ENCODE assay signal across 8 mouse cellular contexts in genomic region chr13:21362621-21363248, GRCm38 (mm10). TPM values are rescaled to one million over a fixed set of nuclear protein-coding genes. Genes with fewer than 3 reads are reported as not detected.
DNase-seq lines count a peak whose midpoint lies in the region; ATAC-seq and TF ChIP-seq lines count a peak whose summit lies in the region.

TSS of gene Zscan12 (plus strand) at chr13:21362820.

- peaks cover 17% of the 10 kb centered on the region for H3K4me1 ChIP-seq in heart, embryonic 12.5 days (replicated peaks)
- H3K4me1 ChIP-seq in kidney, postnatal 0 days (replicated peaks; ENCODE audit: insufficient read depth, low read length), result peaks cover 11% of the 10 kb centered on the region
- peaks cover 11% of the 10 kb centered on the region for H3K4me1 ChIP-seq in liver, embryonic 11.5 days (replicated peaks; ENCODE audit: control insufficient read depth, insufficient read depth, low read length)
- H3K4me1 ChIP-seq in stomach, embryonic 14.5 days (ENCODE audit: control insufficient read depth, insufficient read depth, low read length), result peaks cover 15% of the 10 kb centered on the region; the same call in 1 of the 2 replicates

- H3K9ac ChIP-seq in heart, embryonic 12.5 days, result peak within 1 kb of the TSS; percentile 81
- H3K9ac ChIP-seq in kidney, postnatal 0 days (ENCODE audit: low read depth, low read length), result peak within 1 kb of the TSS; percentile 82
- H3K9ac ChIP-seq in liver, embryonic 11.5 days (ENCODE audit: low read depth, low read length), result peak within 1 kb of the TSS; percentile 78
- peak within 1 kb of the TSS; percentile 73 for H3K9ac ChIP-seq in stomach, embryonic 14.5 days (replicated peaks; ENCODE audit: low read depth, low read length)

- H3K9me3 ChIP-seq in heart, embryonic 12.5 days (replicated peaks), result no peaks in the 10 kb centered on the region
- no peaks in the 10 kb centered on the region for H3K9me3 ChIP-seq in kidney, postnatal 0 days (replicated peaks; ENCODE audit: low read length)
- H3K9me3 ChIP-seq in liver, embryonic 11.5 days (ENCODE audit: control insufficient read depth, low read length), result no peaks in the 10 kb centered on the region
- H3K9me3 ChIP-seq in stomach, embryonic 14.5 days (ENCODE audit: control insufficient read depth, low read depth, low read length), result no peaks in the 10 kb centered on the region

- under 1% methylated on average over 29 of the region's 29 CpGs for WGBS in heart, embryonic 12.5 days
- WGBS in kidney, postnatal 0 days, result under 1% methylated on average over 29 of the region's 29 CpGs
- WGBS in liver, embryonic 11.5 days, result 1% methylated on average over 29 of the region's 29 CpGs
- under 1% methylated on average over 29 of the region's 29 CpGs for WGBS in stomach, embryonic 14.5 days

- H3K4me3 ChIP-seq in heart, embryonic 12.5 days, result peak within 1 kb of the TSS; percentile 64
- peak within 1 kb of the TSS; percentile 71 for H3K4me3 ChIP-seq in kidney, postnatal 0 days (replicated peaks; ENCODE audit: low read depth, low read length)
- H3K4me3 ChIP-seq in liver, embryonic 11.5 days (ENCODE audit: low read depth, low read length), result peak within 1 kb of the TSS; percentile 66
- peak within 1 kb of the TSS; percentile 67 for H3K4me3 ChIP-seq in stomach, embryonic 14.5 days (ENCODE audit: low read depth, low read length)

- peak; percentile 99 for ATAC-seq in erythroid progenitor cell, adult 5-6 weeks (replicated peaks; ENCODE audit: low FRiP score, poor library complexity, severe bottlenecking)
- ATAC-seq in heart, embryonic 12.5 days (ENCODE audit: insufficient number of reproducible peaks, low FRiP score), result peak; percentile 96
- peak; percentile 97 for ATAC-seq in kidney, postnatal 0 days (replicated peaks; ENCODE audit: low FRiP score, low read depth)
- ATAC-seq in liver, embryonic 11.5 days (replicated peaks; ENCODE audit: low FRiP score), result peak; percentile 99
- peak; percentile 98 for ATAC-seq in stomach, embryonic 14.5 days (ENCODE audit: insufficient number of reproducible peaks, insufficient read depth, low FRiP score, low read depth)

- TF ChIP-seq CTCF in kidney, postnatal 0 days (IDR thresholded peaks at IDR 0.05; ENCODE audit: low read depth), result no peak

- peak within 1 kb of the TSS; percentile 72 for H3K27ac ChIP-seq in heart, embryonic 12.5 days (ENCODE audit: poor library complexity, severe bottlenecking)
- peak within 1 kb of the TSS; percentile 75 for H3K27ac ChIP-seq in kidney, postnatal 0 days
- peak within 1 kb of the TSS; percentile 49; the same call in 1 of the 2 replicates for H3K27ac ChIP-seq in liver, embryonic 11.5 days (ENCODE audit: low read depth, low read length)
- no peak within 1 kb of the TSS for H3K27ac ChIP-seq in stomach, embryonic 14.5 days (ENCODE audit: low read length)

- peak within 1 kb of the TSS; percentile 69 for H3K4me2 ChIP-seq in heart, embryonic 12.5 days
- H3K4me2 ChIP-seq in kidney, postnatal 0 days (ENCODE audit: low read length), result peak within 1 kb of the TSS; percentile 64
- peak within 1 kb of the TSS; percentile 74 for H3K4me2 ChIP-seq in liver, embryonic 11.5 days
- H3K4me2 ChIP-seq in stomach, embryonic 14.5 days (replicated peaks; ENCODE audit: low read depth, low read length), result peak within 1 kb of the TSS; percentile 69

- no peaks in the 10 kb centered on the region; the same call in 1 of the 2 replicates for H3K27me3 ChIP-seq in heart, embryonic 12.5 days (replicated peaks)
- no peaks in the 10 kb centered on the region for H3K27me3 ChIP-seq in kidney, postnatal 0 days (ENCODE audit: insufficient read depth, low read length)
- H3K27me3 ChIP-seq in liver, embryonic 11.5 days (replicated peaks; ENCODE audit: control insufficient read depth, insufficient read depth, low read length), result no peaks in the 10 kb centered on the region
- no peaks in the 10 kb centered on the region for H3K27me3 ChIP-seq in stomach, embryonic 14.5 days (ENCODE audit: control insufficient read depth, insufficient read depth, low read length)

- peak; percentile 79 for DNase-seq in CD4-positive helper T cell, adult 2 months (ENCODE audit: low read depth, low spot score)
- peak; percentile 86 for DNase-seq in brain, embryonic 18.5 days (ENCODE audit: low read depth, low spot score)
- peak; percentile 98 for DNase-seq in kidney, postnatal 0 days (ENCODE audit: low spot score)
- peak; percentile 88 for DNase-seq in liver, embryonic 11.5 days (ENCODE audit: low spot score)
- peak; percentile 67 for DNase-seq in naive thymus-derived CD4-positive, alpha-beta T cell, adult 2 months (ENCODE audit: low read depth)

- H3K36me3 ChIP-seq in heart, embryonic 12.5 days, result peaks cover 15% of the 10 kb centered on the region
- 0 out of 2 replicates have a peak, but pooled peaks cover 5% of the 10 kb centered on the region for H3K36me3 ChIP-seq in kidney, postnatal 0 days (ENCODE audit: insufficient read depth, low read length)
- 0 out of 2 replicates have a peak, but pooled peaks cover 3% of the 10 kb centered on the region for H3K36me3 ChIP-seq in liver, embryonic 11.5 days (ENCODE audit: control insufficient read depth, insufficient read depth, low read length)
- peaks cover 9% of the 10 kb centered on the region; the same call in 1 of the 2 replicates for H3K36me3 ChIP-seq in stomach, embryonic 14.5 days (ENCODE audit: control insufficient read depth, insufficient read depth, low read length)

RNA-seq across cellular contexts. Expression of gene Zscan12, which starts in this region (rescaled TPM):
- total RNA-seq in erythroid progenitor cell, adult 5-6 weeks (2015; ENCODE audit: low replicate concordance), result 2.9 TPM in 1 of 2 replicates, not detected in the other
- 0.98 and 3.3 TPM in 2 replicates for total RNA-seq in erythroid progenitor cell, adult 5-6 weeks (2017; ENCODE audit: low replicate concordance)
- 8.8 and 9.9 TPM in 2 replicates for polyA plus RNA-seq in heart, embryonic 12.5 days (2016; fragmentation: Nextera tagmentation; extraction: Ambion mirVana)
- 9.7 and 10.0 TPM in 2 replicates for polyA plus RNA-seq in kidney, postnatal 0 days (2015; fragmentation: Nextera tagmentation; extraction: Ambion mirVana)
- polyA plus RNA-seq in liver, embryonic 11.5 days (2014; fragmentation: Nextera tagmentation; extraction: Ambion mirVana), result 10.2 and 12.0 TPM in 2 replicates
- polyA plus RNA-seq in stomach, embryonic 14.5 days (2014; fragmentation: Nextera tagmentation; extraction: Ambion mirVana), result 11.5 and 12.3 TPM in 2 replicates
